Mouse (Mus musculus): Measurements from ENCODE around the gene Hils1.

DNA sequence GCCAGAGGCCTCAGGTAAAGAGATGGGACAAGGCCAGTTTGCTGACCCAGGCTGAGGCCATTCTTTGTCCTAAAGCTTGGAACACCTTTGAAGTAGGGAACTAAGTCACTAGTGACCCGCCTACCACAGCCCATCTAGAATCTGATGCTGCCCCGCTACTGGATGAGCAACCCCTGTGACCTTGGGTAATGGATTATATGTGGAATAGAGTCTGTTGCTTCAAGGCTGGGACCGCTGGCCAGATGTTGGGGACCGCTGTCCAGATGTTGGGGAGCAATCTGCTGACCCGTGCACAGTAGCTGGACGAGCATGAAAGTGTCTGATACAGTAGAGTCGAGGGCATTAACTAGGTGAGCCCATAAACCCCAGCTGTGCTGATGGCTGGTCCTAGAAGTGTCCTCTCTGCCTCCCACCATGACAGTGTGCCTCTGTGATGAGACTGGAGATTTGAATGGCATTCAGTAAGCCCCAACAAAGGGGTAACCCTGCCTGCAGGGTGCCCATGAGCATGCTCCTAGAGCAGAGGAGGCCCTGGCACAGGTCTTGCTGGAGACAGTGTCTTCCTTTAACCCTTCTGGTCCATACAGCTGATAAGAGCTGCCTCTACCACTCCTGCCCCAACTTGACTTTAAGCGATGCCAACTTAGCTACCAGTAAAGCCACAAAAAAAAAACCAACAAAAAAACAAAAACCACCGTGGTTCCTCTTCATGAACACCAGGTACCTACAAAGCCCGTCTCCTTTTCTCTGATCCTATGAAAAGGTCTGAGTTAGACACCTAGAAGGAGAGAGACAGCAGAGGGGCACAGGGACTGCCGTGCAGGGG, 27.8 kb downstream of the Hils1 start:
- TF ChIP-seq POLR2A (IDR thresholded peaks at IDR 0.05; ENCODE audit: low read depth, low read length) (no peak), CTCF (IDR thresholded peaks at IDR 0.05; ENCODE audit: borderline replicate concordance, insufficient read depth, low read length) (no peak)
